Mouse (Mus musculus) left cerebral cortex, postnatal 4 days (tissue): ENCODE results near the gene Chtf18. TPM values are rescaled to one million over a fixed set of nuclear protein-coding genes. Genes with fewer than 3 reads are reported as not detected.

ENCODE experiments used
- DNase-seq: peaks from one replicate; pipeline ENCODE4 v3.0.0-alpha.2; 2022
- intact Hi-C: fragments of 180-260 bp; cut with DNase I; formaldehyde crosslinking; loops from one replicate; pipeline ENCODE4 v1.15.1; 2025
- microRNA-seq: library from miRNA; unstranded; fragments of <30 nt; microRNA quantifications from one replicate; pipeline ENCODE4 v1.2.0, GENCODE M21; 2022
- total RNA-seq, 2 experiments: library from RNA; stranded (reverse); gene quantifications; 2 replicates each; pipeline ENCODE4 v1.2.3; 2021

Gene Chtf18
- total RNA-seq, 2 experiments from 2014 or later: 4.3 to 5.8 TPM

DNA sequence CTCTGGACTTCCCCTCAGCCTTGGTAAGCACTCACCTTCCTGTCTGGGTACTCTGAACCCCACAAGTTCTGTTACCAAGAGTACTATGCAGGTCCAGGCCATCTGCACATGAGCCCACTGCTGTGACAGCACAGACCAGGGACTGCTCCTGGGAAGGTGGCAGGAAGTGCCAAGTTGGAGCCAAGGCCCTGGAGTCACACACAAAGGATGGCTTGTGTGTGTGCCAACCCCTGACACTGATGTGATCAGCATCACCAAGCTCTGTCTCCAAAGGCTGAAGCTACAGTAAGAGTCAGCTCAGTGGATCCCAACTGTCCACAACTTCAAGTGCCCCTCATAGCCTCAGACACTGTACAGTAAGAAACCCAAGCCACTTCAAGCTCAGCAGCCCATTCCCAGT lies 54.2 kb downstream of the Chtf18 start:
- peak; percentile 48 for DNase-seq
- intact Hi-C loops: no loop called here

Small RNA genes lying within 50 kb of the gene (microRNA-seq; reads per million reads assigned to microRNA genes)
- gene Gm25083: not detected

Other genes with a start within 250 kb of the Chtf18 start
- under 1 TPM; 0.58 to 0.72 TPM for gene Sstr5, start 230.1 kb downstream of the Chtf18 start, total RNA-seq
- 10 to 100 TPM; 29.9 to 38.1 TPM for gene Sox8, start 156.7 kb downstream of the Chtf18 start, total RNA-seq
- gene Lmf1, start 148.3 kb downstream of the Chtf18 start, total RNA-seq: 10 to 100 TPM; 19.4 to 21.5 TPM
- gene Gng13, start 10.2 kb downstream of the Chtf18 start, total RNA-seq: 10 to 100 TPM in 1 of 2 experiments, 1 to 10 TPM in 1; 9.9 to 16.3 TPM
- gene Rpusd1, start 251 bp upstream of the Chtf18 start, total RNA-seq: 10 to 100 TPM; 21.1 to 25.4 TPM
- gene Mslnl, start 8.6 kb upstream of the Chtf18 start, total RNA-seq: not detected
- gene Msln, start 27.0 kb upstream of the Chtf18 start, total RNA-seq: 1 to 10 TPM; 3.0 to 3.9 TPM
- gene Narfl, start 46.4 kb upstream of the Chtf18 start, total RNA-seq: 10 to 100 TPM; 24.1 to 25.1 TPM
- gene Haghl, start 58.3 kb upstream of the Chtf18 start, total RNA-seq: 10 to 100 TPM; 82.0 to 98.4 TPM
- gene Ccdc78, start 59.2 kb upstream of the Chtf18 start, total RNA-seq: not detected
- 10 to 100 TPM; 50.6 to 61.1 TPM for gene Fam173a, start 65.5 kb upstream of the Chtf18 start, total RNA-seq
- not detected for gene AC134908.4, start 68.2 kb upstream of the Chtf18 start, total RNA-seq
- 10 to 100 TPM; 45.8 to 56.7 TPM for gene Metrn, start 69.7 kb upstream of the Chtf18 start, total RNA-seq
- gene Fbxl16, start 81.7 kb upstream of the Chtf18 start, total RNA-seq: 100 to 1,000 TPM; 130 to 132 TPM
- 10 to 100 TPM; 25.2 to 26.5 TPM for gene Wdr24, start 96.2 kb upstream of the Chtf18 start, total RNA-seq
- gene Jmjd8, start 101.4 kb upstream of the Chtf18 start, total RNA-seq: 10 to 100 TPM; 54.8 to 55.1 TPM
- 100 to 1,000 TPM; 162 to 171 TPM for gene Stub1, start 106.0 kb upstream of the Chtf18 start, total RNA-seq
- gene Rhbdl1, start 109.9 kb upstream of the Chtf18 start, total RNA-seq: 10 to 100 TPM; 58.5 to 61.5 TPM
- gene Gm20683, start 114.3 kb upstream of the Chtf18 start, total RNA-seq: 10 to 100 TPM; 22.7 to 26.6 TPM
- 10 to 100 TPM; 58.5 to 65.2 TPM for gene Rhot2, start 117.4 kb upstream of the Chtf18 start, total RNA-seq
- gene Wdr90, start 134.1 kb upstream of the Chtf18 start, total RNA-seq: 10 to 100 TPM; 37.4 to 39.4 TPM
- gene Mcrip2, start 141.3 kb upstream of the Chtf18 start, total RNA-seq: 10 to 100 TPM; 16.7 to 18.3 TPM
- 10 to 100 TPM; 24.1 to 25.8 TPM for gene Mettl26, start 147.7 kb upstream of the Chtf18 start, total RNA-seq
- gene Wfikkn1, start 153.4 kb upstream of the Chtf18 start, total RNA-seq: 1 to 10 TPM; 1.3 to 2.2 TPM
- 10 to 100 TPM; 47.0 to 47.2 TPM for gene Rab40c, start 192.3 kb upstream of the Chtf18 start, total RNA-seq
- 100 to 1,000 TPM in 1 of 2 experiments, 10 to 100 TPM in 1; 87.1 to 104 TPM for gene Pigq, start 217.5 kb upstream of the Chtf18 start, total RNA-seq
- gene Nhlrc4, start 217.5 kb upstream of the Chtf18 start, total RNA-seq: not detected
- not detected for gene A930017K11Rik, start 225.1 kb upstream of the Chtf18 start, total RNA-seq